Mouse (Mus musculus): ENCODE measurements around the gene Pdgfa.

Pdgfa gene

GRCm38 (mm10) chr5:138997171-138997788, at the start of gene Pdgfa:
Gene Pdgfa, minus strand, starts transcription at chr5:138997370.
- peak; percentile 26 for DNase-seq (ENCODE audit: low read depth, low spot score)

GRCm38 (mm10) chr5:139046636-139047035, 49.5 kb upstream of the Pdgfa start:
- no peak for DNase-seq (ENCODE audit: low read depth, low spot score)

- no peak for DNase-seq (ENCODE audit: low read depth, low spot score)
Measured at GRCm38 (mm10) chr5:139043546-139043945, 46.4 kb upstream of the Pdgfa start.

GRCm38 (mm10) chr5:139042299-139042698, 45.1 kb upstream of the Pdgfa start:
- no peak for DNase-seq (ENCODE audit: low read depth, low spot score)

- DNase-seq (ENCODE audit: low read depth, low spot score): no peak
Measured at GRCm38 (mm10) chr5:139035171-139035570, 38.0 kb upstream of the Pdgfa start.

- DNase-seq (ENCODE audit: low read depth, low spot score): no peak
Measured at GRCm38 (mm10) chr5:139034746-139035145, 37.6 kb upstream of the Pdgfa start.

GRCm38 (mm10) chr5:139033406-139034317, 36.5 kb upstream of the Pdgfa start:
- DNase-seq (ENCODE audit: low read depth, low spot score): no peak

GRCm38 (mm10) chr5:139027603-139028002, 30.4 kb upstream of the Pdgfa start:
- no peak for DNase-seq (ENCODE audit: low read depth, low spot score)

- no peak for DNase-seq (ENCODE audit: low read depth, low spot score)
Measured at GRCm38 (mm10) chr5:139024351-139025105, 27.4 kb upstream of the Pdgfa start.

GRCm38 (mm10) chr5:139020595-139020994, 23.4 kb upstream of the Pdgfa start:
- DNase-seq (ENCODE audit: low read depth, low spot score): no peak

GRCm38 (mm10) chr5:139017371-139018124, 20.4 kb upstream of the Pdgfa start:
- DNase-seq (ENCODE audit: low read depth, low spot score): no peak

GRCm38 (mm10) chr5:139015097-139015496, 17.9 kb upstream of the Pdgfa start:
- no peak for DNase-seq (ENCODE audit: low read depth, low spot score)

- no peak for DNase-seq (ENCODE audit: low read depth, low spot score)
Measured at GRCm38 (mm10) chr5:139010649-139011048, 13.5 kb upstream of the Pdgfa start.

GRCm38 (mm10) chr5:139007141-139007775, 10.1 kb upstream of the Pdgfa start:
- DNase-seq (ENCODE audit: low read depth, low spot score): no peak

GRCm38 (mm10) chr5:139004588-139004987, 7.4 kb upstream of the Pdgfa start:
- DNase-seq (ENCODE audit: low read depth, low spot score): no peak

- DNase-seq (ENCODE audit: low read depth, low spot score): no peak
Measured at GRCm38 (mm10) chr5:138999716-139000115, 2.5 kb upstream of the Pdgfa start.

- no peak for DNase-seq (ENCODE audit: low read depth, low spot score)
Measured at GRCm38 (mm10) chr5:138997936-138998580, 888 bp upstream of the Pdgfa start.

GRCm38 (mm10) chr5:138996322-138997073, 672 bp downstream of the Pdgfa start:
- peak; percentile 28 for DNase-seq (ENCODE audit: low read depth, low spot score)

- peak; percentile 24 for DNase-seq (ENCODE audit: low read depth, low spot score)
Measured at GRCm38 (mm10) chr5:138995721-138996311, 1.4 kb downstream of the Pdgfa start.
